Mouse (Mus musculus): ENCODE data around the gene Pomgnt1. TPM values are rescaled to one million over a fixed set of nuclear protein-coding genes. Genes with fewer than 3 reads are reported as not detected.

The Pomgnt1 gene
- polyA plus RNA-seq, 1 experiment from 2014 or later: 68.2 TPM

DNA sequence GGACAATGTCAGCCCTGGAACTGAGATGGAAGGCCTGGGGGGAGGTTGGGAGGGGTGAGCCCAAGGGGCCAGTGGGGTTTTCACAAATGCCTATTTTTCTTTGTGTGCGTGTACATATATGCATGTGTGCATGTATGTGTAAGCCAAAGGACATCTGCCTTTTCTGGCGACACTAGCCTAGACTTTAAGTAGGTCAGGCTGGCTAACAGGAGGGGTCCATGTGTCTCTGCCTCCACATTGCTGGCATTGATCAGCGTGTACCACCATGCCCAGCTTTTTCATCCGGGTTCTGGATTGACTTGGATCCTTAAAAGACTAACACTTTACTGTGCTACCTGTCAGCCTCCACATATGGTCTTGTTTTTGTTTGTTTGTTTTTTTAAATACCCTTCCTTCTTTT, 50.1 kb downstream of the Pomgnt1 start:
- Histone ChIP-seq H3K27me3 (ENCODE audit: control insufficient read depth, insufficient read depth, low read length) (no peaks in the 10 kb centered on the region), H3K4me3 (ENCODE audit: low read length) (no peak overlapping the region), H3K9ac (ENCODE audit: low read depth, low read length) (no peak overlapping the region), H3K27ac (ENCODE audit: low read depth, low read length) (no peak overlapping the region), H3K9me3 (ENCODE audit: control insufficient read depth, low read length) (no peaks in the 10 kb centered on the region), H3K36me3 (ENCODE audit: control insufficient read depth, insufficient read depth, low read length) (no peaks in the 10 kb centered on the region), H3K4me2 (replicated peaks; ENCODE audit: low read depth, low read length) (no peak overlapping the region), H3K4me1 (ENCODE audit: control insufficient read depth, insufficient read depth, low read length) (peaks cover 21% of the 10 kb centered on the region)
- no peak for ATAC-seq (ENCODE audit: low FRiP score, low TSS enrichment)
- 85% methylated on average over 4 of the region's 4 CpGs for WGBS

- H3K27me3 ChIP-seq (ENCODE audit: control insufficient read depth, insufficient read depth, low read length): no peaks in the 10 kb centered on the region
- H3K4me3 ChIP-seq (ENCODE audit: low read length): no peak overlapping the region
- 51% methylated on average over 6 of the region's 6 CpGs for WGBS
- no peaks in the 10 kb centered on the region for H3K36me3 ChIP-seq (ENCODE audit: control insufficient read depth, insufficient read depth, low read length)
- peaks cover 21% of the 10 kb centered on the region for H3K4me1 ChIP-seq (ENCODE audit: control insufficient read depth, insufficient read depth, low read length)
- no peak overlapping the region for H3K4me2 ChIP-seq (replicated peaks; ENCODE audit: low read depth, low read length)
- H3K9me3 ChIP-seq (ENCODE audit: control insufficient read depth, low read length): no peaks in the 10 kb centered on the region
- ATAC-seq (ENCODE audit: low FRiP score, low TSS enrichment): no peak
- no peak overlapping the region for H3K27ac ChIP-seq (ENCODE audit: low read depth, low read length)
- no peak overlapping the region for H3K9ac ChIP-seq (ENCODE audit: low read depth, low read length)
Observed at GRCm38 (mm10) chr4:116174466-116175116, 51.0 kb downstream of the Pomgnt1 start.

- H3K36me3 ChIP-seq (ENCODE audit: control insufficient read depth, insufficient read depth, low read length): no peaks in the 10 kb centered on the region
- no peak overlapping the region for H3K4me3 ChIP-seq (ENCODE audit: low read length)
- peaks cover 21% of the 10 kb centered on the region for H3K4me1 ChIP-seq (ENCODE audit: control insufficient read depth, insufficient read depth, low read length)
- H3K9me3 ChIP-seq (ENCODE audit: control insufficient read depth, low read length): no peaks in the 10 kb centered on the region
- H3K27me3 ChIP-seq (ENCODE audit: control insufficient read depth, insufficient read depth, low read length): no peaks in the 10 kb centered on the region
- no peak overlapping the region for H3K4me2 ChIP-seq (replicated peaks; ENCODE audit: low read depth, low read length)
- no peak overlapping the region for H3K9ac ChIP-seq (ENCODE audit: low read depth, low read length)
- no peak for ATAC-seq (ENCODE audit: low FRiP score, low TSS enrichment)
- no peak overlapping the region; the same call in 1 of the 2 replicates for H3K27ac ChIP-seq (ENCODE audit: low read depth, low read length)
Observed at GRCm38 (mm10) chr4:116175136-116175535, 51.5 kb downstream of the Pomgnt1 start.

GRCm38 (mm10) chr4:116175711-116176542, 52.3 kb downstream of the Pomgnt1 start:
- 66% methylated on average over 7 of the region's 7 CpGs for WGBS
- Histone ChIP-seq H3K27me3 (ENCODE audit: control insufficient read depth, insufficient read depth, low read length) (no peaks in the 10 kb centered on the region), H3K36me3 (ENCODE audit: control insufficient read depth, insufficient read depth, low read length) (no peaks in the 10 kb centered on the region), H3K9me3 (ENCODE audit: control insufficient read depth, low read length) (no peaks in the 10 kb centered on the region), H3K4me3 (ENCODE audit: low read length) (peak overlapping the region; percentile 24), H3K4me2 (replicated peaks; ENCODE audit: low read depth, low read length) (peak overlapping the region; percentile 34), H3K4me1 (ENCODE audit: control insufficient read depth, insufficient read depth, low read length) (peaks cover 21% of the 10 kb centered on the region), H3K27ac (ENCODE audit: low read depth, low read length) (peak overlapping the region; percentile 92), H3K9ac (ENCODE audit: low read depth, low read length) (peak overlapping the region; percentile 44)
- peak; percentile 20 for ATAC-seq (ENCODE audit: low FRiP score, low TSS enrichment)

- WGBS: 25% methylated on average over 10 of the region's 10 CpGs
- Histone ChIP-seq H3K4me1 (ENCODE audit: control insufficient read depth, insufficient read depth, low read length) (peaks cover 22% of the 10 kb centered on the region), H3K9me3 (ENCODE audit: control insufficient read depth, low read length) (no peaks in the 10 kb centered on the region), H3K9ac (ENCODE audit: low read depth, low read length) (peak overlapping the region; percentile 44), H3K4me2 (replicated peaks; ENCODE audit: low read depth, low read length) (peak overlapping the region; percentile 34), H3K27ac (ENCODE audit: low read depth, low read length) (peak overlapping the region; percentile 92), H3K4me3 (ENCODE audit: low read length) (peak overlapping the region; percentile 24), H3K36me3 (ENCODE audit: control insufficient read depth, insufficient read depth, low read length) (no peaks in the 10 kb centered on the region), H3K27me3 (ENCODE audit: control insufficient read depth, insufficient read depth, low read length) (no peaks in the 10 kb centered on the region)
- ATAC-seq (ENCODE audit: low FRiP score, low TSS enrichment): peak; percentile 81
Observed at GRCm38 (mm10) chr4:116176543-116176988, 52.9 kb downstream of the Pomgnt1 start.

- Histone ChIP-seq H3K4me2 (replicated peaks; ENCODE audit: low read depth, low read length) (peak overlapping the region; percentile 34), H3K9ac (ENCODE audit: low read depth, low read length) (peak overlapping the region; percentile 44; the same call in 1 of the 2 replicates), H3K27me3 (ENCODE audit: control insufficient read depth, insufficient read depth, low read length) (no peaks in the 10 kb centered on the region), H3K27ac (ENCODE audit: low read depth, low read length) (peak overlapping the region; percentile 92), H3K9me3 (ENCODE audit: control insufficient read depth, low read length) (no peaks in the 10 kb centered on the region), H3K4me3 (ENCODE audit: low read length) (no peak overlapping the region), H3K36me3 (ENCODE audit: control insufficient read depth, insufficient read depth, low read length) (no peaks in the 10 kb centered on the region), H3K4me1 (ENCODE audit: control insufficient read depth, insufficient read depth, low read length) (peaks cover 27% of the 10 kb centered on the region)
- 19% methylated on average over 5 of the region's 5 CpGs for WGBS
- peak; percentile 57 for ATAC-seq (ENCODE audit: low FRiP score, low TSS enrichment)
Observed at GRCm38 (mm10) chr4:116177140-116177539, 53.5 kb downstream of the Pomgnt1 start.

GRCm38 (mm10) chr4:116182079-116182478, 58.4 kb downstream of the Pomgnt1 start:
- Histone ChIP-seq H3K4me1 (ENCODE audit: control insufficient read depth, insufficient read depth, low read length) (peaks cover 19% of the 10 kb centered on the region), H3K27me3 (ENCODE audit: control insufficient read depth, insufficient read depth, low read length) (no peaks in the 10 kb centered on the region), H3K9me3 (ENCODE audit: control insufficient read depth, low read length) (no peaks in the 10 kb centered on the region), H3K36me3 (ENCODE audit: control insufficient read depth, insufficient read depth, low read length) (no peaks in the 10 kb centered on the region), H3K27ac (ENCODE audit: low read depth, low read length) (no peak overlapping the region), H3K4me2 (replicated peaks; ENCODE audit: low read depth, low read length) (no peak overlapping the region), H3K9ac (ENCODE audit: low read depth, low read length) (no peak overlapping the region), H3K4me3 (ENCODE audit: low read length) (no peak overlapping the region)
- ATAC-seq (ENCODE audit: low FRiP score, low TSS enrichment): no peak
- WGBS: 62% methylated on average over 3 of the region's 3 CpGs

DNA sequence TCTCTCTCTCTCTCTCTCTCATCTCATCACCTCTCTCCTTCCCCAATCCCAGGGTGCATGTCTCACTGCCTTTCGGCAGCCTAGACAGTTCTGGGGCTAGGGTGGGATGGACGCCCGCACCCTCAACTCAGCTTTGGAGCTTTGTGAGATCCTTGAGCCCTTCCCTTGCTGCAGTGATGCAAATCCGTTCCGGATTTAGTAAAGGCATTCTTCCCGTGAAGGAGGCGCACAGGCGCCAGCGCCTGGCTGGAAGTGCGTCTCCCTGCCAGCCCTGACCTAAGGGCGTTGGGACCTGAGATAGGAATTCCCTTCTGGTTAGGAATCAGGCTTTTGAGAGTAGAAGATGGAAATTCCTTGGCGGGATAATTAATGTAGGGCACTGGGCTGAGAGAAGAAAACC, 59.1 kb downstream of the Pomgnt1 start:
- Histone ChIP-seq H3K9me3 (ENCODE audit: control insufficient read depth, low read length) (no peaks in the 10 kb centered on the region), H3K27me3 (ENCODE audit: control insufficient read depth, insufficient read depth, low read length) (no peaks in the 10 kb centered on the region), H3K4me3 (ENCODE audit: low read length) (no peak overlapping the region), H3K27ac (ENCODE audit: low read depth, low read length) (no peak overlapping the region), H3K9ac (ENCODE audit: low read depth, low read length) (0 out of 2 replicates have a peak overlapping the region, but pooled peaks have one; percentile 28), H3K4me1 (ENCODE audit: control insufficient read depth, insufficient read depth, low read length) (peaks cover 14% of the 10 kb centered on the region), H3K4me2 (replicated peaks; ENCODE audit: low read depth, low read length) (peak overlapping the region; percentile 34), H3K36me3 (ENCODE audit: control insufficient read depth, insufficient read depth, low read length) (no peaks in the 10 kb centered on the region)
- WGBS: 10% methylated on average over 12 of the region's 12 CpGs
- ATAC-seq (ENCODE audit: low FRiP score, low TSS enrichment): no peak

DNA sequence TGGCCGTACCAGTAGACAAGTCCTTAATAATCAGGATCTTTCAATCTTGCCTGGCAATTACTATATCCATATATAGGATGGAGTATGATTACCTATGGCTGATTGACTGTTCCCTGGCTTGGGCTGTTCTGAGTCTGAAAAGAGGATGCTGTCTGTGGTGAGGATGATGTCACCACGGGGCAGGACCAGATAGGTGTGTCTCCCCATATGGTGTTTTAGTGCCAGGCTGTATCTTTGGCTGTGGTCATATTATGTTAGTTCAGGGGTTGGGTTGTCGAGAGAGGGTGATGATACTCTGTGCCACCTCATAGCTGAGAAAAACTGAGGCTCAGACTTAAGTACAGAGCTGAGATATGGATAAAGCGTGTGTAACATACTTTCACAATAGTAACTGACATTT, 61.4 kb downstream of the Pomgnt1 start:
- 86% methylated on average over 4 of the region's 4 CpGs for WGBS
- H3K9me3 ChIP-seq (ENCODE audit: control insufficient read depth, low read length): no peaks in the 10 kb centered on the region
- no peak overlapping the region for H3K9ac ChIP-seq (ENCODE audit: low read depth, low read length)
- ATAC-seq (ENCODE audit: low FRiP score, low TSS enrichment): no peak
- no peaks in the 10 kb centered on the region for H3K36me3 ChIP-seq (ENCODE audit: control insufficient read depth, insufficient read depth, low read length)
- H3K4me3 ChIP-seq (ENCODE audit: low read length): no peak overlapping the region
- no peak overlapping the region for H3K4me2 ChIP-seq (replicated peaks; ENCODE audit: low read depth, low read length)
- H3K4me1 ChIP-seq (ENCODE audit: control insufficient read depth, insufficient read depth, low read length): peaks cover 14% of the 10 kb centered on the region
- H3K27ac ChIP-seq (ENCODE audit: low read depth, low read length): no peak overlapping the region
- no peaks in the 10 kb centered on the region for H3K27me3 ChIP-seq (ENCODE audit: control insufficient read depth, insufficient read depth, low read length)
